Mouse (Mus musculus) lung, postnatal 0 days (tissue): ENCODE results near the gene Cnga2.

ENCODE experiments used
- CTCF ChIP-seq: IDR thresholded peaks from 2 replicates; pipeline ENCODE4 v1.5.1; 2016; ENCODE audit warnings: antibody characterized with exemption, mild to moderate bottlenecking
- EP300 ChIP-seq: IDR thresholded peaks from 2 replicates; pipeline ENCODE4 v1.6.1; 2016; ENCODE audit warnings: antibody characterized with exemption, mild to moderate bottlenecking, control low read depth

GRCm38 (mm10) chrX:71971325-71971724 lies 20.3 kb upstream of the Cnga2 start:
- TF ChIP-seq CTCF (no peak), EP300 (no peak)
